Mouse (Mus musculus) megakaryocyte, adult 5-6 weeks (primary cell): ENCODE data around the gene Tctn1. TPM values are rescaled to one million over a fixed set of nuclear protein-coding genes. Genes with fewer than 3 reads are reported as not detected.
A peak's percentile ranks its signal among the peaks of the same experiment; 100 is the strongest.

Experiments
- ATAC-seq: 2 replicates; pipeline ENCODE4 v1.8.0; 2016; ENCODE audit warnings: mild to moderate bottlenecking, inconsistent platforms; ENCODE audit not compliant: poor library complexity, severe bottlenecking
- total RNA-seq, 2 experiments: library from RNA; stranded (forward) in 1 of 2; stranded (reverse) in 1 of 2; fragments of 153-499, 151-499 nt in 1 of 2; fragments of 221-1000, 200-1000 nt in 1 of 2; gene quantifications; 2 replicates each; pipeline versions ENCODE4 v1.2.3 to v1.2.4; 2015 to 2017

Gene Tctn1
- total RNA-seq, 2 experiments from 2014 or later = 3.2 to 3.5 TPM

DNA sequence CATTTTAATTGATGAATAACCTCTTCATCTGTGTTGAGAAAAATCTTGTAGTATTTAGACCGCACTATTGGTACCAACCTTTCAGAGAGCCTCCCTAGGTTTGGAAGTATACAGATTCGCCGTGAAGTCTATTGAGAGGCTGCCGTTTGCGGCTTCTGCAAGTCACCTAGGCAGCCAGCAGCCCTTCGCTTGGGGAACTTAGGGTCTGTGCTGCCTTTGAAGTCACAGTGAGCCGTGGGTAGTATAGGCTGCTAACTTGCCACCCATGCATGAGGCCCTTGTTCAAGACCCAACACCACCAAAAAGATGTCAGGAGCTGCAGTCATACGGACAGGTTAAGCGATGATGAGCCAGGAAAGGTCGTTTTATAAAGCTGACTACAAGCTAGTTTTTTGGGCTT, 21.9 kb upstream of the Tctn1 start:
- no peak for ATAC-seq

DNA sequence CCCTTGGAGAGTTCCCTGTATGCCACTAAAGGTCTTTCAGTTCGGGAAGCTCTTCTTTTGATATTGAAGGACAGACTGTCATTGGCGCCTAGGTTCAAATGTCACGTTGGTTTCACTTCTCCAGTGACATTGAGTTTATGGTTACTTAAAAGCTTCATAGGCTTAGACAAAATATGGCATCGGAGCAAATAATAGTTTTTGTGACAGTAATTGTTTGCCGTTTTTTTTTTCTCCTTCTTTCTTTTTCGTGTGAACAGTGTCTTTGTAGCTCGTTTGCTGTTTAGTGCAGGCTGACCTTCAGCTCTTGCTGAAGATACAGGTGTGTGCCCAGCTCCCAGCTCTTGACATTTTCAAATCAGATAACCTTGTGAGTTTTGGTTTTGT, 21.5 kb upstream of the Tctn1 start:
- no peak for ATAC-seq

DNA sequence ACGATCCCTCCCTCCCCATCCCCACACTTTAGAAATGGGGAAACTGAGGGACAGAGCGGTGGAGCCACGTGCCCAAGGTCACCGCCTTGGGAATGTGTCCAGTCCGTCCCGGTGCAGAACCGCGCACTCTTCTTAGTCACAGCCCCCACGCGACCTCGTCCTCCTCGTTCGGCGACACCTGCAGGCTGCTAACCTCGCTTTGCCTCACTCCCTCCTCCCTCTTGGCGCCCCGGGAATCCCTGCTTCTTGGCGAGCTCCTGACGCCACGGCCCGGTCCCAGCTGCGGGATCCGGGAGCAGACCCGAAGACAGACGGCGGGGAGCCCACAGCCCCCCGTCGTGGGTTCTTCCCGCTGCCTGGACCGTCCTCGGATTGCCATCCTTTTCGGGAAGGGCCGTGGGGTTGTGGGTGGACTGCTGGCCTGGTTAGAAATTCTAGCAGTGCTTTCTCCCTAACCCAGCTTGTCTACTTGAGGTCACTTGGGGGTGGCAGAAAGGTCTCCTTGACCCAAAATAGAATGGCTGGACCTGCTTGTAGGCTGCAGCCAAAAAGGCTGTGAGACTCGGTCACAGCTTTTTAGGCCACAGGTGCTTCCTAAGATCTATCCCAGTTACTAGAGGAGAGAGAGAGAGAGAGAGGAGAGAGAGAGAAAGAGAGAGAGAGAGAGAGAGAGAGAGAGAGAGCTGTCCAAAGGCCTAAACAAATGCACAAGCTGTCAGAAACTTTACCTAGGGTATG, 20.9 kb upstream of the Tctn1 start:
- ATAC-seq = 0 out of 2 replicates have a peak, but pooled peaks have one; percentile 14

DNA sequence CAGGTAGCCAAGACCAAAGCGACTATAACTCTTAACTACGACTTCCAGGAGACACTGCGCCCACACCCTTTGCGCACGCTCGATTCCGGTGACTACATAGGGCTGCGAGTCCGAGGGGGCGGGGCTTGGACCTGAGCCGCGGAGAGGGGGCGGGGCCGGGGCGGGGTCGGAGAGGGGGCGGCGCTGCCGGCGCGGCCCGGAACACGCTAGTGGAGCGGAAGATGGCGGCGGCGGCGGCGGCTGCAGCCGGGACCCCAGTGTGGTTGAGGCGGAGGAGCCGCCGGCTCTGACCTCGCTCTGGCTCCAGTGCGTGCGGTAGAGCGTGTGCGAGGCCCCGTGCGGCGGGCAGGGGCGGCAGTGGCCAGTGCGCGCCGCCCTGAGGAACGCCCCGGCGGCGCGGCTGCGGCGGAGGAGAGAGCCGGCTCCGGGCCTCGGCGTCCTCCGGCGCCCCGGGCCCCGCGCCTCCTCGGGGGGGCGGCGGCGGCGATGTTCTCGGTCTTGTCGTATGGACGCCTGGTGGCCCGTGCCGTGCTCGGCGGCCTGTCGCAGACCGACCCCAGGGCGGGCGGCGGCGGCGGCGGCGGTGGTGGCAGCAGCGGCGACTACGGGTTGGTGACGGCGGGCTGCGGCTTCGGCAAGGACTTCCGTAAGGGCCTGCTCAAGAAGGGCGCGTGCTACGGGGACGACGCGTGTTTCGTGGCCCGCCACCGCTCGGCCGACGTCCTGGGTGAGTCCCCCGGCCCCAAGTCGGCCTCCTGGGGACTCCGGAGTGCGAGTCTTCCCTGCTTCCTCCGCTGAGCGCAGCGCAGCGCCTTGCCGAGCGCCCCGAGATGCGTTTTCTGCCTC, 20.1 kb upstream of the Tctn1 start, which contains the start of gene Pptc7:
Pptc7 (plus strand) TSS at position 183 of the 846 bp plus-strand sequence.
- ATAC-seq = peak; percentile 88

DNA sequence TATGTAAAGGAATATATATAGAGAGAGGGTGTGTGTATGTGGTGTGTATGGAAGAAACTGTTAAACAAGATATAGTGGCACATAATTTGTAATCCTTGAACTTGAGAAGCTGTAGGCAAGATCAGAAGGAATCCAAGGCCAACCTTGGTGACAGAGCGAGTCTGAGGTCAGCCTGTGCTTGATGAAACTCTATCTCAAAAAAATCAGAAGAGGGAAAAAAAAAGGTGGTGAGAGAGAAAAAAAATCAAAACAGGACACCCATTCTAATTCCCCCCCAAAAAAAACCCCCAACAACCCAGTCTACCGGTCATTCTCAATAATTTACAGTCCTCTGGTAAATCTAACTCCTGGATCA, 19.5 kb upstream of the Tctn1 start:
- ATAC-seq = no peak

DNA sequence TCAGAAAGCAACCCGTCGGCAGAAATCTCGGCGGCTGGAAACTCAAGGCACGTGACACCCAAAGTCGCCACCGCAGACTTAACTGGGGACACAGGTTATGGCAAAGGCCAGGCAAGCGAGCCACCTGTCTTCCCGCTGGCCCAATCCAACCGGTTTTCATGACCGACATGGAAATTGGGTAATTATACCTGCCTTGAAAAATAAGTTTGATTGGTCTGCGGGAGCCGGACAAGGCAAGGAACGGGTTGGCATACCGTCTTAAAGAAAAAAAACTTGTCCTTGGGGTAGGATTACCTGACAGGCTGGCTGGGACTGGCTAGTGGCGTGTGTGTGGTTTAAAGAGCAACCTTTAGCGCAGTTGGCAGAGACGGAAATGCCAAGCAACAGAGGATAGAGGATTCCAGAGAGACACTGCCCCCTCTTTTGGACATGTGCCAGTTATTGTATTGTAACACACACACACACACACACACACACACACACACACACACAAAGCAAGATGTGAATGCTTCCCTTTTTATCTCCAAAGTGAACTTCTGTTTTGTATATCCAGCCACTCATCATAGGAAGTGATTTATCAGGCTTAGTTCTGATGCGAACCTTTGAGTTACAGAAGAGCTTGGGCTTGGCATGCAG, 16.7 kb upstream of the Tctn1 start:
- peak; percentile 54 for ATAC-seq

DNA sequence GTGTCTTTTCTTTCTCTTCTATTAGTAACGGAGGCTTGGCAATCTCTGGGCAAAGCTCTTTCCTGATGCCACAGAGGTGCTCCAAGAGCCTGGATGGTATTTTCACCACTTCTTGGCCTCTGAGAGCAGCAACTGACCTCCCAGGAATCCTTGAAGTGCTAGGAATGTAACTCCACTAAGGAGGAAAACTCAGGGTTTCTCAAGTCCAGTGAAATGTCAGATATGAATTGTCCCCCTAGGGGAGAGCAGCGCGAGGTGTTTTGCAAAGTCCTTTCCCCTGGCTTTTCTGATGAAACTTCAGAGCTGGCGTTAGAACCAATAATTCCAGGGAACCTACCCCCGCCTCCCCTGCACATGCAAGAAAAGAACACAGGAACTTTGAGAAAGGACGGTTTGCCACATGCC, 16.2 kb upstream of the Tctn1 start:
- no peak for ATAC-seq

DNA sequence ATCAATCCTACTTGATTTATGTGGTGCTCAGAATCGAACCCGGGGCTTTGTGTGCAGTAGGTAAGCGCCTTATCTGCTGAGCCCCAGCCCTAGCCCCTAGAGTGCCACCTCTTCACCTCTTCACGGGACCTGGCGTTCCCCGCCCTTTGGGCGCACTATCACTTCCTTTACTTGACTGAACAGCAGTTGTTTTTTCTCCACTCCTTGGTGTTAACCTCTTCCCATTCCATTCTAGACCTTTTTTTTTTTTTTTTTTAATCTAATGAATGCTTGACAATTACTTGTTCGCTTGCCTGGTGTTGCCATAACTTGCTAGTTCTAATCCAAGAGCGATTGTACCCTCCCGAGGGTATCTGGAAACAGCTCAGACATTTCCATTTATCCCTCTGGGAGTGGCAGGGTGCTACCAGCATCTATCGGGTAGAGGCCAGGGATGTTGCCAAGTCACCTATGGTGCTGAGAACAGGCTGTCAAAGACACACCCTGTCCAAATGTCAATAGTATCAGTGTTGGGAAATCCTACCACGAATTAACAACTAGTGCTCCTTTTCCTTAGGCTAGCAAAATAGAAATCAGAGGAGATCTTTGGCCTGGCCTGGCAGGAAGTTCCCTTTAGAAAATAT, 15.7 kb upstream of the Tctn1 start:
- ATAC-seq = no peak

DNA sequence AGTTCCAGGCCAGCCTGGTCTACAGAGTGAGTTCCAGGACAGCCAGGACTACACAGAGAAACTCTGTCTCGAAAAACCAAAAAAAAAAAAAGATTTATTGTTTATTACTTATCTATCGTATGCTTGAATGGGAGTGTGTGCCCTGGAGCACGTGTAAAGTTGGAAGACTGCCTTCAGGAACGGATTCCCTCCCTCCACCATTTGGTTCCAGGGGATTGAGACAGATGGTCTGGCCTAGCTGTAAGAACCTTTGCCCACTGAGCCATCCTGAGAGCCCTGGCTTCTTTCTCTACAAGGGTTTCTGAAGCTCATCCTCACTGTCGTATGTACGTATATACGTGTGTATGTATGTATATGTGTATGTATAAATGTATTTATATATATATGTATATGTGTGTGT, 14.7 kb upstream of the Tctn1 start:
- no peak for ATAC-seq

DNA sequence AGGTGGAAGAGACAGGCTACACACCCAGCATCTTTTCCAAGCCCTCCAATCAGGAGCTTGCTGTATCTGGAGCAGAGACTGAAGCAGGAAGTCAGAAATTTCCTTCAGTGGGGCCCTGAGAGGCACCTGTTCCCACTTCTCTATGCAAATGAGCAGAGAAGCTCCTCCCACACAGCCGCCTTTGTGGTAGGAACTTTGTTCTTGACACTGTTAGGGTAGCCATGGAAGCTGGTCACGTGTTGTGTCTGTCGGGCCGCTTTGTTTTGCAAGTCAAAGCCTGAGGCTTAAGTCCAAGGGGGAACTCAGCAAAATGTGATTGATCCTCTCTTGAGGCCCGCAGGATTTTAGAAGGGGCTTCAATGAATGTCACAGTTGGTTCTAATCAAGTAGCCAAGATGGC, 10.5 kb upstream of the Tctn1 start:
- ATAC-seq = peak; percentile 98

DNA sequence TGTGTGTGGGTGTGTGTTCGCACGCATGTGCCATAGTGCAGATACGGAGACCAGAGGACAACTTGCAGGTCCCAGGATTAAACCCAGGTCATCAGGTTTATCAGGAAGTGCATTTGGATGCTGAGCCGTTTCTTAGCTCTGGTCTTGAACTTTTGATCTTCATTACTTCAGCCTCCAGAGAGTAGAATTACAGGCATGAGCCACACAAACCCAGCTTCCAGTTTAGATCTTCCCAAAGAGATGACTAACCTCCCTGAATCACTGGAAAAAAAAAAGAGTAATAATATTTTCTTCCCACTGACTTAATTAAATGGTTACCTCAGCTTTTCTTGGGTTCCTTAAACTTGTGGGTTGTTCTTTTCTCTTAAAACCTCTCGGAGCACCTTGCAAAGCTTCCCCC, 8.6 kb upstream of the Tctn1 start:
- no peak for ATAC-seq

DNA sequence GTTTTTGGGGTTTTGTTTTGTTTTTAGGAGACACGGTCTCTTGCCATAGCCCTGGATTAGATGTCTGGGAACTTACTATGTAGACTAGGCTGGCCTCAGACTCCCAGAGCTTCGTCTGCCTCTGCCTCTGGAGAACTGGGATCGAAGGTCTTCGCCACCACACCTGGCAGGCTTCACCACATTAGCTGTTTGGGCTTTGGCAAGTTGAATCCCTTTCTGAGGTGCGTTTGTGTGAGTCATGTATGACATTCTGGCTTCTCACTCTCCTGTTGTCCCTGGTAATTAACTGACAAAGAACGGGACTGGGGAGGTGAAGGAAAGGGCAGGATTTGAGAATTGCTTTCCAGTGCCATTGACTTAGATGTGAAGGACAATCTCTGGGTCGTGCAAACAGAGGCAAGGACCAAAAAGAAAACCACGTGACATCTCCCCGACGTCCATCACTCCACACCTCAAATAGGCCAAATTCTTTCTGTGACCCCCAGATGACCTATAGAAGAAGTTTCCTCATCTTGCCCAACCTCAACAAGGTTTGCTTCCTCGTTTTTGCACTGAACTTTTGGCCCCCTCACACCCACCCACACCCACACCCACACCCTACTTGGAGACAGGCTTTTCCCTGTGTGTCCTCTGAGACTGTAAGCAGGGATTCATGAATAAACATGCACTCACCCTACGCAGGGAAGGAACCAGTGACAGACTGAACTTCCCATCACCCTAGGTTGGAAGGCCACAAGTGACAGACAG, 4.8 kb upstream of the Tctn1 start:
- peak; percentile 42 for ATAC-seq

DNA sequence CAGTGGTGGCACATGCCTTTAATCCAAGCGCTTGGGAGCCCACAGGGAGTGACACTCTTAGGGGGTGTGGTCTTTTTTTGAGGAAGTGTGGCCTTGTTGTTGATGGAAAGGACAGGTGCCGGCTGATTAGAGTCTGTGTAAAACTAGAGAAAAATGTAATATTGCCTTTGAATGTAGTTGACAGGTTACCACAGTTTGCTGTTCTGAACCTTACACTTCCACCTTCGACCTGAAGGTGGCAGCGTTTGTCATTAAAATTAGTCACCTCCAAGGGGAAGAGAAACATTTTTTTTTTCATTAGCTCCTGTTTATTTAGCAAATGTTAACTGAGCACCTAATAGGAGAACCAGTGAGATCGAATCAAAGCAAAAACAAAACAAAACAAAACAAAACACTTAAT, 3.6 kb upstream of the Tctn1 start:
- ATAC-seq = 0 out of 2 replicates have a peak, but pooled peaks have one; percentile 16

DNA sequence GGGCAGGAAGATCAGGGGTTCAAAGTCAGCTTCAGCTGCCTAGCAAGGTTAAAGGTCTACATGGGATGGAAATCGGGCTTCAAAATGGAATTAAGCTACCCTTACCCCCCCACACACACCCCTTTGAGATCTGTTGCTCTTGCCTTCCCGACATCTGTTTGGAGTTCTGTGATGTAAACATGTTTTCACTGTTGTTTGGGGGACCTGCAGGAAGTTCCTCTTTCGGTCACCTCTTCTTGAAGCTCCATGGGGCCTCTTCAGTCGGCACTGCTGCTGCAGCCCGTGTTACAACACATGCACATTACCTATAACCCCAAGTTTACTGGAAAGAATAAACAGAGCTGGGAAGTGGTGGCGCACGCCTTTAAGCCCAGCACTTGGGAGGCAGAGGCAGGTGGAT, 2.9 kb upstream of the Tctn1 start:
- ATAC-seq = no peak

DNA sequence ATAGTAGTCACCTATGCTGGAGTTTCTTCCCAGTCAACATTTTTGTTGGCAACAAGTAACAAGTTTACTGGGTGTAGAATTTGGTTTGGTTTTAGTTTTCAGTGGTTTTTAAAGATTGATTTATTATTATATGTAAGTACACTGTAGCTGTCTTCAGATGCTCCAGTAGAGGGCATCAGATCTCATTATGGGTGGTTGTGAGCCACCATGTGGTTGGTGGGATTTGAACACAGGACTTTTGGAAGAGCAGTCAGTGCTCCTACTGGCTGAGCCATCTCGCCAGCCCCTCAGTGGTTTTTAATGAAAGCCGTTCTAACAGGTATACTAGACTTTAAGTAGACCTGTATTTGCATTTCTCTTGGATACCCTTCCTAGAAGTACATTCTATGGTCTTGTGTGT, 1.7 kb upstream of the Tctn1 start:
- no peak for ATAC-seq

DNA sequence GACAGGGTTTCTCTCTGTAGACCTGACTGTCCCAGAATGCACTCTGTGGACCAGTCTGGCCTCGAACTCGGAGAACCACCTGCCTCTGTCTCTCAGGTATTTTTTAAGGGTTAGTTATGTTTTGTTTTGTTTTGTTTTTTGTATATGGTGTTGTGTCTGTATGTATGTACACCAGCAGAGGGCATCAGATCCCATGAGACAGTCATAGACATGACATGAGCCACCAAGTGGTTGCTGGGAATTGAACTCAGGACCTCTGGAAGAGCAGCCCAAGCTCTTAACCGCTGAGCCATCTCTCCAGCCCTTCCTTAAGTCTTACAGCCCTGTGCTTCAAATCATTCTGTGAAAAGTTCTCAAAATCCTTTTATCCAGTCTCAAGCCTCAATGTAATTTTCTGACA, 927 bp upstream of the Tctn1 start:
- ATAC-seq = no peak

DNA sequence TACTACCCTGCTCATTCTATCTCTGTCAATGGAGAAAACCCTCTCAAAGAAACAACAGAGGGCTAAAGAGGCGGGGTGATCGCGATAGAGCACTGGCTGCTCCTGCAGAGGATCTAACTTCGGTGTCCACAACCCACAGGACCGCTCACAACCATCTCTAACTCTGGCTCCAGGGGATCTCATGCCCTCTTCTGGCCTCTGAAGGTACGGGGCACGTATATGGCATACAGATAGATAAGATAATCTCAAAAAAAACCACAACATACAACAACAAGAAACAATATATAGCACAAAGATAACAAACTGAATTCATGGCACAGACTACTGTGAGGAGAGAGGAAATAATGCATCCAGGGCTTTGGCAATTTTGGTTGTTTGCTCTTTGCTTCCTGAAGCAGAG, 2.2 kb downstream of the Tctn1 start:
- ATAC-seq = 0 out of 2 replicates have a peak, but pooled peaks have one; percentile 30

DNA sequence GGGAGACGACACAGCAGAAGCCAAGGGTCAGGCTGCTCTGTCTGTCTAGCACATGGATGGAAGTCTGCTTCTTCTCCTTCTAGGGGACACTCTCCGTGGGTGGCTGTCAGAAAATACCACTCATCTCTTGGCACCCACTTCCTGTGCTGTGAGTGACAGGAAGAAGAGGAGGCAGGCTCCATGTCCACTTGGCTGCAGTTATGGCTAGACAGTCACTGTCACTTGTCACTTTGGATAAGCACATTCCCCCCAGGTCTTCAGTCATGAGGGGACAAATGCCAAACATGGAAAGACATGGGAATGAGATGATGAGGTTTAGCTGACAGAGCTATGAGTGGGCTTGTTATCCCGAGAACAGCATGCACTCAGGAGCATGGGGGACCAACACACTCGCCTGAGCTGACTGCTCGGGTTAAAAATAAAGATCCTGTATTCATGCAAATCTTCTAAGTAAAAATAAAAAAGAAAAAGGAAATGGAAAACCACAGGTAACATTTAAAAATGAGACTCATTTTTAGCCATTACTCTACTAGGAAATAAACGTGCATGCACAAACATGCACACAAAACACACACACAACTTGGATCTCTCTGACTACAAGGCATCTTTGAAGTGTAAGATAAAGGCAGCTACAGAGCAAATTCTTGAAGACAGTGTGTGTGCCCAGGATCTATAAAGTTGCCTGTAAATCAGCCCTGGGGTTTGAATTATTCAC, 6.1 kb downstream of the Tctn1 start:
- ATAC-seq = no peak

DNA sequence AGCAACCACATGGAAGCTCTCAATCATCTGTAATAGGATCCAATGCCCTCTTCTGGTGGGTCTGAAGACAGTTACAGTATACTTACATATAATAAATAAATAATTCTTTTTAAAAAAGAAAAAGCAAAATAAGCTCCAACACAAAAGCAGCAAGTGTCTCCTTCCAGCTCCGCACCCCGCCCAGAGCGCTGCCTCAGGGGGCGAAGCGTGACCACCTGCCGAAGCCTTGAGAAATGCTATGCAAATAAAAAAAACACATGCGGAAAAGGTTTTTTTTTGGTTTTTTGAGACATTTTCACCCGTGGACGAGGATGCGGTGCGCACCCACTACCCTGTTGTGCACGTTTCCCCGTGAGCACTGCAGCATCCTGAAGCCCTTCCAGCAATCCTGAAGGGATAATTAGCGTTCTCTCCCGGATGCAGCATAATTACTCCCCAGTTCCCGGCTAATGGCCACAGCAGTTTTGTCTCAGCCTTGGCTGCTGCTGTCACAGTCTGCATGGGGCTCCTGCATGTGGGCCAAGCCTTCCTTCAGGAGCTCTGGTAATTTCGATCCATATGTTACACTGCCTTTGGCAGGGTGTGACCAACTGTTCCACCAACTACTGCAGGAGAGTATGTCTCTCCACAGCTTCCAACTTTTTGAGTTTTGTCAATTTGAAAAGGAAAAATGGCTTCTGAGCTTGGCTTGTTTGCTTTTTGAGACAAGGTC, 12.2 kb downstream of the Tctn1 start:
- no peak for ATAC-seq
